Mouse (Mus musculus) right cerebral cortex, postnatal 25 days (tissue): ENCODE results near the gene Asphd2.

Experiments used
- DNase-seq: peaks from one replicate; pipeline ENCODE4 v3.0.0; 2022

Gene Asphd2

GRCm38 (mm10) chr5:112389352-112389751 lies 5.3 kb downstream of the Asphd2 start:
- no peak for DNase-seq

DNA sequence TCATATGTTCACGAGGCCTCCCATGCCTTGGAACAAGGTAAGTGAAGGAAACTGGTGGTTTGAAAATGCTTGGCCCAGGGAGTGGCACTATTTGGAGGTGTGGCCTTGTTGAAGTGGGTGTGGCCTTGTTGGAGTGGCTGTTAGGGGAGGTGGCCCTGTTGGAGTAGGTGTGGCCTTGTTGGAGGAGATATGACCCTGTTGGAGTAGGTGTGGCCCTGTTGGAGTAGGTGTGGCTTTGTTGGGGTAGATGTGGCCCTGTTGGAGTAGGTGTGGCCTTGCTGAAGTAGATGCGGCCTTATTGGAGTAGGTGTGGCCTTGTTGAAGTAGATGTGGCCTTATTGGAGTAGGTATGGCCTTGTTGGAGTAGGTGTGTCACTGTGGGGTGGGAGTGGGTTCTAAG lies 8.7 kb downstream of the Asphd2 start:
- no peak for DNase-seq

GRCm38 (mm10) chr5:112384805-112385472 lies 9.7 kb downstream of the Asphd2 start:
- no peak for DNase-seq

DNA sequence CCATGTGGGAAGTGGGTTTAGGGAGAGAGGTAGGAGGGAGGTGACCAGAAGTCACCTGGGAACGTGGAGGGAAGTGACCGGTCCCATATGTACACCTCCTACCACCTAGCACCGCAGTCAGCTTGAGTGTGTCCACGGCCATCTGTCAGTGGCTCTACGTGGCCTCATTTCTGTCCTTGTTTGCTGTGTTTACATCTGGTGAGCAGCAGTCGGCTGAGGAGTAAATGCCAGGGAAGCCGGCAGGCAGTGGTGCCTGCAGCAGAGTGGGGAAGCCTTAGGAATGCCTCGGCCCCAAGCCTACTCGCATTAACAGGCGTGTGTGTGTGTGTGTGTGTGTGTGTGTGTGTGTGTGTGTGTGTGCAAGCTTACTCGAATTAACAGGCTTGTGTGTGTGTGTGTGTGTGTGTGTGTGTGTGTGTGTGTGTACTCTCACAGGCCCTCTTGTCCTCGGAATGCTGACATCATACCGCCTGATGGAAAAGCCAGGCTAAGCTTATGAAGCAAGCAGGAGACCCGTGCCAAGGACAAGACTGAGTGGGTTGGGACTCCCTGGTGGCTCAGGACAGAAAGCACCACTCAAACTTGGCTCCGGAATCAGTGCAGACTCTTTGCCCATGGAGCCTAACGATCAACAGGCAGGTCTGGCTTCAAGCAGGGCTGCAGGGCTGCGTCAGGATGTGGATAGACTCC lies 11.9 kb downstream of the Asphd2 start:
- no peak for DNase-seq

- no peak for DNase-seq
These were observed 12.6 kb downstream of the Asphd2 start for GRCm38 (mm10) chr5:112382042-112382441.

- DNase-seq, result no peak
These were observed 13.5 kb downstream of the Asphd2 start for GRCm38 (mm10) chr5:112381154-112381553.

DNA sequence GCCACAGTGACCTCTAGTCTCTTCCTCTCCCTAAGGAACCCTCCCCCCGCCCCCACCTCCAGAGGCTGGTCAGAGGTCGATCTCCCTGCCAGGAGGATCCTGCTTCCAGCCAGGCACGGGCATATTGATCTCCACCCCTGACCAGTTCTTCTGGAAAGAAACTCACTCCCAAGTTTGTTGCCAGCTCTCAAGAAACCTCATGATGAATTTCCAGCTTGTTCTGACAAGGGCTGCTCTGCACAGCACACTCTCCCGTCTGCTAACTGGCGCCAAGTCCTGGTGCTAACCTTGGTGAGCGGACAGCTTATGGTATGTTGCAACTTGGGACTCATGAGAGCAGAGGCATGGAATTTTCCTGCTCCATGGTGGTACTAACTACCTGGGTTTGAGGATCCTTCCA lies 15.9 kb downstream of the Asphd2 start:
- no peak for DNase-seq

DNA sequence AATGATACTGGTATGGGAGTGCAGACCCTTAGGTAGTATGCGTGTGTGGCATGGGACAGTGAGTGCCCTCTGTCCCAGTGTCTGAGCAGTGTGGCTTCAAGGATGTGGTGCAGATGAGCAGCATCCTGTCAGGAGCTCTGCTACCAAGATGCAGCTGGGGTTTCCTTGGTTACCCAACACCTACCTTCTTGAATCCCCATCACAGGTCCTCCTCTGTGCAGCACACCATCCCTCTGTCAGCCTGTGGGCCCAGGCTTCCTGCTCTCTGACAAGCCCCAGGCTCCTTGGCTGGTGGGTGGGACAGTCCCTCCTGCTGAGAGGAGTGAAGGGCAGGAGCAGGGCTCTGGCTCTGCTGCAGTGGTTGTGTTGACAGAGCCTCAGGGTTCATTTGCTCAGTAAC lies 17.3 kb downstream of the Asphd2 start:
- DNase-seq, result no peak

DNA sequence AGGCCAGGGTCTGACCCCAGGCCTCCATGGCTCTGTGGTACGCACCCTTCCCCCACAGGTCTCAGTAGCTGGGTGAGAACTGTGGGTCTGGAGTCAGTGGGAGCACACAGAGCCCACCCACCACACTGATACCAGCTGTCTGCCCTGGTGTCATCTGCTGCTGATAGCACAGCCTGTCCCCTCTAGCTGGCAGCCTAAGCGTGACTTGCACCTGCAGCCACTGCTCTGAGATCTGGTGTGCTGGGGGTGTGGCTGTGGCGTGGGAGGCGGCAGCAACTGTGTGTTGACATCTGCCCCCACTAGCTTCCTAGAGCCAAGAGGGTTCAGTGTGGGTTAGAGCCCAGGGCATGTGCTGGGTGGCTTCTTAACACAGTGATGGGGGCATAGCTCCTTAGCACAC lies 18.6 kb downstream of the Asphd2 start:
- DNase-seq, result no peak

GRCm38 (mm10) chr5:112371933-112372332 lies 22.7 kb downstream of the Asphd2 start:
- DNase-seq, result peak; percentile 77

- DNase-seq, result no peak
These were observed 24.3 kb downstream of the Asphd2 start for GRCm38 (mm10) chr5:112370236-112370813.

DNA sequence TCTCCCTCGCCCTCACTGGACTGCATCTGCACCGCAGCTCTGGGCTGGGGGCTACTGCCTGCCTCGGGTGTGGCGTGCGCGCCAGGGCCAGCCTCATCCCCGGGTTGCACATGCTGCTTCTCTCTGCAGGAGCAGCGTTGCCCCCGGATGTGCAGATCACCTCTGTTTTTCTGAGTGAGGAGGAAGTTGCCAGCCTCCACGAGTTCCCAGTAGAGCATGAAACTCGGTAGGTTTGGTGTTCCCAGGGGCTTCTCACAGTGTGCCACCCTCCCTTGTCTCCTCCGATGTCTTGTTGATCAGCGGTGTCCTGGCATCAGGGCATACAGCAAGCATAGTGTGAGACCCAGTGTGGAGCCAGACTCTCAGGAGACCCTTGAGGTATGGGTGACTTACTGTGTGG lies 25.3 kb downstream of the Asphd2 start:
- DNase-seq, result no peak

DNA sequence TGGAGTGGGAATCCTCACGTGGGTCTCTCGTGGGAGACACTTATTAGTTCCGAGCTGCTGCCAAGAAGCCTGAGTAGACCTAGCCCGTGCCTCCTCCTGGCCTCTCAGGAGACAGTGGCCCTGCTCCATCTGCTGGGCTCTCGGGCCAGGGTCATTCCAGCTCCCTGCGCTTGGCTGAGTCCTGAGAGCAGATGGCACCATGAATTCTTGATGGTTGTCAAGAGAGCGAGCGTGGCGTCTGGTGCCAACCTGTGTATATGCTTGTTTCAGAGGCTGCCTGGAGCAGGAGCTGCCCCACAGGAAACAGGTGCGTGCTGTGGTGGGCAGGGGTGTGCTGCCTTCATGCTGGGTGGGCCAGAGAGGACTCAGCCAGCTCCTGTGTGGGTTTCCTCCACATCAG lies 26.0 kb downstream of the Asphd2 start:
- DNase-seq, result no peak

DNA sequence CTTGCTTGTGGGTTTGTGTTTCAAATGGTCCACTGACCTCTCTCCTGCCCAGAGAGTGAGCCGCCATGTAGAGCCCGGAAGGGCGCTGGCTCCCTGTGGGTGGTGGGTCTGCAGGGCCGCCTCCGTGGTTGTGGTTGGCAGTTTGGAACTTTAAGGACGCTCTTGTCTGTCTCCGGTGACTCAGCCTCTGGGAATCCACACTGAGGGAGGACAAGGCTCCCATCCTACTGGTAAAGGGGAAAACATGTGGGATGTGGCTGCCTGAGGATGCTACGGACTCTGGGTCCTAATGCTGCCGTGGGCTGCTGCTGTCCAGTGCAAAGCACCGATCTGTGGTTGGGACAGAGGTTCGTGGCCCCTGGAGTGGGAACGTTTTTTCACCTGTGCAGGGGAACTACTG lies 26.7 kb downstream of the Asphd2 start:
- no peak for DNase-seq

- no peak for DNase-seq
These were observed 27.3 kb downstream of the Asphd2 start for GRCm38 (mm10) chr5:112367338-112367737.

- no peak for DNase-seq
These were observed 27.8 kb downstream of the Asphd2 start for GRCm38 (mm10) chr5:112366879-112367278.

DNA sequence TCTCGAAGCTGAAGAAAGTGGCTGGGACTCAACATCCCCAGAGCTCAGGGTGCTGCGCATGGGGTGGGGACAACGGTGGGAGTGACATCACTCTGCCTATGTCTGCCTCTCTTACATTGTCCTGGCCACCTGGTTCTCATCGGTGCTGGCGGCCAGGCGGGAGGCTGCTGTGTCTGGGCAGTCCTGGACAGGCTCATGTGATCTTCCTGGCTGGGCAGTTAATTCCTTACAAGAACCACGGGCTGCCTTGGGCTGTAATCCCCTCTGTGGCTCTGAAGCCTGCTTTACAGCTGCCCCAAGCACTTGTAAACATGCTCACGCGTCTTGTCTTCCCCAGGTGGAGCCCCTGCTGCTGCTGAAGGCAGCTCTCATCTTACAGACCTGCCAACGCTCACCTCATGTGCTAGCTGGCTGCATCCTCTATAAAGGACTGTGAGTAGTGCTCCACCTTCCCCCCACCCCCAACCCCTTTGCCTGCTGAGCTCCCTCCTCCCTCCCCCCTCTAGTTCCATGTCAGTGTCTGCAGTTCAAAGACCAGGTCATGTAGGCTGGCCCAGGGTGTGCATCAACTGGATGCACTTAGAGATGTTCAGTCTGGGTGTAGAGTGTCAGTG lies 30.4 kb downstream of the Asphd2 start:
- no peak for DNase-seq

GRCm38 (mm10) chr5:112360077-112360476 lies 34.6 kb downstream of the Asphd2 start:
- DNase-seq, result no peak

GRCm38 (mm10) chr5:112359520-112359919 lies 35.1 kb downstream of the Asphd2 start:
- DNase-seq, result no peak

DNA sequence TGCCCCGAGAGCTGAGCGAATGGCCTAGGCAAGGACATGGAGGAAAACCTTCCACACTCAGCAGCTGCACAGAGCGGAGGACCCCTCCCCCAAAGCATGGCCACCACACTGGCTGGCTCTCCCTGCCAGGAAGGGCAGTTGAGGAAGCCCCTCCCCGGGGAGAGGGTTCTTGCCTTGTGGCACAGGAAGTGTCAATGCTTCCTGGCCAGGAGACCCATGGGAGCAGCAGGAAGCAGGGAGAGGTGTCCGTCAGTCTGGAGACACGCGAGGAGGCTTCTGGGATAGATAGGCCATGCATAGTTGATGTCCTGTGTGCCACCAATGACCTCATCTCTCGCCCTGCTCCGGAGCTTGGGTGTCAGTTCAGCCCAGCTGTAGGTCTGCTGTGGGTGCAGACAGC lies 38.3 kb downstream of the Asphd2 start:
- DNase-seq, result no peak

- no peak for DNase-seq
These were observed 38.8 kb downstream of the Asphd2 start, which contains the start of gene Gm6583 for GRCm38 (mm10) chr5:112355910-112356309. Gm6583 (minus strand) TSS chr5:112356033.

GRCm38 (mm10) chr5:112355493-112355892 lies 39.2 kb downstream of the Asphd2 start:
- DNase-seq, result no peak

GRCm38 (mm10) chr5:112349169-112349568 lies 45.5 kb downstream of the Asphd2 start:
- no peak for DNase-seq
